ENCODE assay signal across 10 mouse cellular contexts in genomic region chr2:29621636-29622035, GRCm38 (mm10). TPM values are rescaled to one million over a fixed set of nuclear protein-coding genes. Genes with fewer than 3 reads are reported as not detected.
DNase-seq lines count a peak whose midpoint lies in the region; ATAC-seq and TF ChIP-seq lines count a peak whose summit lies in the region.
"Had no signal": no experiment of that assay in that cellular context is flagged by ENCODE, and none has a peak within 500 bp of the region (broad histone marks: within the 10 kb centered on the region; RNA-seq: fewer than 3 reads in every experiment).

No protein-coding gene starts in this region.

- no peak overlapping the region for H3K4me3 ChIP-seq in heart, embryonic 10.5 days
- H3K4me3 ChIP-seq in spleen, adult 2 months (ENCODE audit: extremely low read depth, insufficient read depth, insufficient read length), result peak overlapping the region; percentile 40
- no peak overlapping the region for H3K4me3 ChIP-seq in hindbrain, postnatal 0 days (ENCODE audit: low read length)
- peak overlapping the region; percentile 86; the same call in 1 of the 2 replicates for H3K4me3 ChIP-seq in midbrain, postnatal 0 days (ENCODE audit: low read depth, low read length)

- H3K9ac ChIP-seq in hindbrain, postnatal 0 days (replicated peaks; ENCODE audit: low read length), result 0 out of 2 replicates have a peak overlapping the region, but pooled peaks have one; percentile 90
- 0 out of 2 replicates have a peak overlapping the region, but pooled peaks have one; percentile 33 for H3K9ac ChIP-seq in midbrain, postnatal 0 days (replicated peaks; ENCODE audit: low read length, poor library complexity, severe bottlenecking)

- ATAC-seq in hindbrain, postnatal 0 days, result no peak
- ATAC-seq in midbrain, postnatal 0 days (ENCODE audit: low FRiP score), result no peak
- no peak for ATAC-seq in monocyte, adult 5-6 weeks (replicated peaks; ENCODE audit: insufficient number of reproducible peaks, low FRiP score, low TSS enrichment, poor library complexity, severe bottlenecking)

- TF ChIP-seq POLR2A in spleen, adult 2 months (IDR thresholded peaks at IDR 0.05; ENCODE audit: low read depth, low read length), result no peak

- TF ChIP-seq CTCF in spleen, adult 2 months (IDR thresholded peaks at IDR 0.05; ENCODE audit: extremely low read depth, insufficient read depth, insufficient read length, insufficient replicate concordance), result no peak
- no peak for TF ChIP-seq CTCF in hindbrain, postnatal 0 days (IDR thresholded peaks at IDR 0.05; ENCODE audit: low read depth)
- TF ChIP-seq CTCF in midbrain, postnatal 0 days (IDR thresholded peaks at IDR 0.05), result no peak

- WGBS in heart, embryonic 10.5 days, result 81% methylated on average over 3 of the region's 3 CpGs
- 69% methylated on average over 3 of the region's 3 CpGs for WGBS in spleen, adult 2 months
- 79% methylated on average over 3 of the region's 3 CpGs for WGBS in hindbrain, postnatal 0 days
- WGBS in midbrain, postnatal 0 days, result 94% methylated on average over 3 of the region's 3 CpGs

- H3K27me3 ChIP-seq in heart, embryonic 10.5 days (ENCODE audit: insufficient read depth, poor library complexity, severe bottlenecking), result no peaks in the 10 kb centered on the region
- no peaks in the 10 kb centered on the region for H3K27me3 ChIP-seq in spleen, adult 2 months (ENCODE audit: control insufficient read depth, insufficient read depth, low read length)
- no peaks in the 10 kb centered on the region for H3K27me3 ChIP-seq in hindbrain, postnatal 0 days (ENCODE audit: insufficient read depth, low read length)
- no peaks in the 10 kb centered on the region for H3K27me3 ChIP-seq in midbrain, postnatal 0 days (ENCODE audit: insufficient read depth, low read length)

- H3K36me3 ChIP-seq in heart, embryonic 10.5 days, result 0 out of 2 replicates have a peak, but pooled peaks cover 2% of the 10 kb centered on the region
- H3K36me3 ChIP-seq in spleen, adult 2 months (ENCODE audit: control insufficient read depth, insufficient read depth, low read length), result no peaks in the 10 kb centered on the region
- no peaks in the 10 kb centered on the region for H3K36me3 ChIP-seq in hindbrain, postnatal 0 days (ENCODE audit: insufficient read depth, low read length)
- no peaks in the 10 kb centered on the region for H3K36me3 ChIP-seq in midbrain, postnatal 0 days (ENCODE audit: insufficient read depth, low read length)

- H3K4me1 ChIP-seq in heart, embryonic 10.5 days, result peaks cover 51% of the 10 kb centered on the region
- H3K4me1 ChIP-seq in spleen, adult 2 months (ENCODE audit: control insufficient read depth, insufficient read depth, insufficient read length), result peaks cover 45% of the 10 kb centered on the region; the same call in 1 of the 2 replicates
- peaks cover 16% of the 10 kb centered on the region for H3K4me1 ChIP-seq in hindbrain, postnatal 0 days (ENCODE audit: insufficient read depth, low read length)
- peaks cover 7% of the 10 kb centered on the region for H3K4me1 ChIP-seq in midbrain, postnatal 0 days (ENCODE audit: insufficient read depth, low read length)

- H3K9me3 ChIP-seq in heart, embryonic 10.5 days, result no peaks in the 10 kb centered on the region
- no peaks in the 10 kb centered on the region for H3K9me3 ChIP-seq in hindbrain, postnatal 0 days (ENCODE audit: low read length)
- H3K9me3 ChIP-seq in midbrain, postnatal 0 days (ENCODE audit: low read length), result no peaks in the 10 kb centered on the region
- H3K9me3 ChIP-seq: megakaryocyte, embryonic 14.5 days had no signal

- H3K27ac ChIP-seq in heart, embryonic 10.5 days, result peak overlapping the region; percentile 47; the same call in 1 of the 2 replicates
- H3K27ac ChIP-seq in spleen, adult 2 months (ENCODE audit: insufficient read depth, low read length), result peak overlapping the region; percentile 93
- H3K27ac ChIP-seq in hindbrain, postnatal 0 days, result no peak overlapping the region
- no peak overlapping the region for H3K27ac ChIP-seq in midbrain, postnatal 0 days (ENCODE audit: low read depth, low read length)

- H3K4me2 ChIP-seq in hindbrain, postnatal 0 days (ENCODE audit: low read depth, low read length), result peak overlapping the region; percentile 88
- peak overlapping the region; percentile 79 for H3K4me2 ChIP-seq in midbrain, postnatal 0 days (ENCODE audit: low read depth, low read length, poor library complexity, severe bottlenecking)

- no peak for DNase-seq in heart, embryonic 10.5 days (ENCODE audit: low spot score)
- no peak for DNase-seq in heart, adult 8-10 months (ENCODE audit: low spot score)
- DNase-seq in spleen, adult 2 months (ENCODE audit: low read depth in 1 of 2, low spot score in 2 of 2), result no peak
- no peak for DNase-seq in spleen, postnatal 4 days (ENCODE audit: low spot score in 2 of 2)
- DNase-seq in hindbrain, postnatal 0 days (ENCODE audit: low spot score), result no peak
- no peak for DNase-seq in midbrain, postnatal 0 days (ENCODE audit: low spot score)
- DNase-seq in left cerebral cortex, adult 8-10 months (ENCODE audit: low spot score in 2 of 2), result no peak
- DNase-seq: retina, postnatal 1 day had no signal

RNA-seq across cellular contexts. Expression of gene Rapgef1, which starts 2.1 kb away (rescaled TPM):
- 11.2 and 13.4 TPM in 2 replicates for polyA plus RNA-seq in heart, embryonic 10.5 days (2016; fragmentation: Nextera tagmentation; extraction: Ambion mirVana)
- 100 to 1,000 TPM in 3 of 4 experiments, 10 to 100 TPM in 1; 98.1 to 113 (median 107) TPM for total RNA-seq in heart, adult 8-10 months (2022)
- 75.1 and 95.9 TPM in 2 replicates for polyA plus RNA-seq in spleen, adult 2 months (2012; rRNA removed)
- total RNA-seq in hindbrain, postnatal 0 days (2014; rRNA removed), result 91.3 and 94.0 TPM in 2 replicates
- 13.7 and 14.4 TPM in 2 replicates for polyA plus RNA-seq in hindbrain, postnatal 0 days (2015; fragmentation: Nextera tagmentation; extraction: Ambion mirVana)
- total RNA-seq in midbrain, postnatal 0 days (2014; rRNA removed), result 98.7 and 109 TPM in 2 replicates
- polyA plus RNA-seq in midbrain, postnatal 0 days (2015; fragmentation: Nextera tagmentation; extraction: Ambion mirVana), result 15.4 and 16.2 TPM in 2 replicates
- 62.3 to 108 TPM (median 83.0 TPM) in 3 replicates for total RNA-seq in monocyte, adult 5-6 weeks (2017)
- 100 to 1,000 TPM in 1 of 4 experiments, 10 to 100 TPM in 3; 88.6 to 103 (median 94.1) TPM for total RNA-seq in left cerebral cortex, adult 8-10 months (2022)

Comparison
In these comparisons a context has a peak if more than half of its experiments do, and no peak if none do; other contexts are left out.
1. H3K27ac ChIP-seq: peak in heart, embryonic 10.5 days (single experiment) and spleen, adult 2 months (single experiment); none in hindbrain, postnatal 0 days (single experiment) and midbrain, postnatal 0 days (single experiment).
2. H3K4me3 ChIP-seq: peak in spleen, adult 2 months (single experiment) and midbrain, postnatal 0 days (single experiment); none in heart, embryonic 10.5 days (single experiment) and hindbrain, postnatal 0 days (single experiment).